23 mouse cellular contexts compared by ENCODE assay signal in the genomic region with DNA sequence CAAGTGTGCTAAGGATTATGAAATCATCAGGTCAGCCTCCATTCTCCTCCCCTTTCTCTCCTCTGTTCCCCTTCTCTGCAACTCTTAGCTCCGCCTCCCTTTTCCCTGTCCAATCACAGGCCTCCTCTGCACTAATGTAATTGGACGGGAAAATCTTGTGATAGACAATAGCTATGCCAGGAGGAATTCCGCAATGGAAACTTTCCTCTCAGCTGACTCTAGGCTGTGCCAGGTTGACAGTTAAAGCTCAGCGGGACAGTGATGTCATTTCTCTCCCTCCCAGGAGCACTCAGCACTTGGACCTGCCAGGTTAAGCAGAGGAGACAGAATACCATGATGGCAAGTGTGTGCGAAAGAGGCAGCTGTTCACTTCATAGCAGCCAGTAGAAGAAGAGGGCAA.
A peak's percentile ranks its signal among the peaks of the same experiment; 100 is the strongest.
DNase-seq lines count a peak whose midpoint lies in the region; ATAC-seq and TF ChIP-seq lines count a peak whose summit lies in the region.
"Had no signal": no experiment of that assay in that cellular context is flagged by ENCODE, and none has a peak within 500 bp of the region (broad histone marks: within the 10 kb centered on the region; RNA-seq: fewer than 3 reads in every experiment).

No protein-coding gene starts in this region.

- no peak overlapping the region for H3K4me2 ChIP-seq in forebrain, embryonic 13.5 days
- H3K4me2 ChIP-seq in heart, embryonic 16.5 days (ENCODE audit: low read depth, low read length), result no peak overlapping the region
- no peak overlapping the region for H3K4me2 ChIP-seq in hindbrain, embryonic 14.5 days (replicated peaks)
- H3K4me2 ChIP-seq: hindbrain, embryonic 15.5 days; intestine, embryonic 15.5 days; midbrain, embryonic 12.5 days; neural tube, embryonic 13.5 days had no signal

- TF ChIP-seq CTCF in brain, embryonic 14.5 days (IDR thresholded peaks at IDR 0.05; ENCODE audit: borderline replicate concordance, extremely low read depth, insufficient read depth, insufficient read length), result no peak

- H3K4me1 ChIP-seq in forebrain, embryonic 13.5 days, result no peaks in the 10 kb centered on the region
- H3K4me1 ChIP-seq in forebrain, embryonic 10.5 days, result peaks cover 4% of the 10 kb centered on the region; the same call in 1 of the 2 replicates
- H3K4me1 ChIP-seq in heart, embryonic 16.5 days (ENCODE audit: control insufficient read depth, insufficient read depth, low read length), result no peaks in the 10 kb centered on the region
- no peaks in the 10 kb centered on the region for H3K4me1 ChIP-seq in hindbrain, embryonic 14.5 days (replicated peaks; ENCODE audit: control insufficient read depth, insufficient read depth, low read length)
- H3K4me1 ChIP-seq: hindbrain, embryonic 15.5 days; intestine, embryonic 15.5 days; midbrain, embryonic 12.5 days; neural tube, embryonic 13.5 days had no signal

- TF ChIP-seq POLR2A in brain, embryonic 14.5 days (IDR thresholded peaks at IDR 0.05; ENCODE audit: borderline replicate concordance, extremely low read depth, insufficient read depth, insufficient read length, poor library complexity, severe bottlenecking), result no peak

- H3K9ac ChIP-seq in forebrain, embryonic 13.5 days, result no peak overlapping the region
- H3K9ac ChIP-seq in heart, embryonic 16.5 days (ENCODE audit: low read length), result no peak overlapping the region
- H3K9ac ChIP-seq in hindbrain, embryonic 14.5 days, result no peak overlapping the region
- H3K9ac ChIP-seq: hindbrain, embryonic 15.5 days; intestine, embryonic 15.5 days; liver, postnatal 0 days; midbrain, embryonic 12.5 days; neural tube, embryonic 13.5 days had no signal

- WGBS in forebrain, embryonic 13.5 days, result 70% methylated on average over 5 of the region's 5 CpGs
- WGBS in forebrain, embryonic 10.5 days, result 77% methylated on average over 5 of the region's 5 CpGs
- WGBS in heart, embryonic 16.5 days, result 58% methylated on average over 5 of the region's 5 CpGs
- 76% methylated on average over 5 of the region's 5 CpGs for WGBS in hindbrain, embryonic 14.5 days

- no peaks in the 10 kb centered on the region for H3K27me3 ChIP-seq in forebrain, embryonic 13.5 days
- H3K27me3 ChIP-seq in forebrain, embryonic 10.5 days (ENCODE audit: poor library complexity, severe bottlenecking), result no peaks in the 10 kb centered on the region
- H3K27me3 ChIP-seq in heart, embryonic 16.5 days (ENCODE audit: control insufficient read depth, insufficient read depth, low read length), result no peaks in the 10 kb centered on the region
- no peaks in the 10 kb centered on the region for H3K27me3 ChIP-seq in hindbrain, embryonic 14.5 days (ENCODE audit: control insufficient read depth, insufficient read depth, low read length)
- H3K27me3 ChIP-seq: hindbrain, embryonic 15.5 days; intestine, embryonic 15.5 days; midbrain, embryonic 12.5 days; neural tube, embryonic 13.5 days had no signal

- ATAC-seq in forebrain, embryonic 13.5 days, result 0 out of 2 replicates have a peak, but pooled peaks have one; percentile 8
- peak; percentile 67 for ATAC-seq in heart, embryonic 16.5 days (replicated peaks; ENCODE audit: extremely low read depth, insufficient read depth, low FRiP score)
- ATAC-seq in hindbrain, embryonic 14.5 days (ENCODE audit: low FRiP score), result no peak
- ATAC-seq: intestine, embryonic 15.5 days; liver, postnatal 0 days had no signal

- H3K9me3 ChIP-seq in forebrain, embryonic 13.5 days (replicated peaks), result no peaks in the 10 kb centered on the region
- peaks cover 7% of the 10 kb centered on the region; the same call in 1 of the 2 replicates for H3K9me3 ChIP-seq in forebrain, embryonic 10.5 days
- H3K9me3 ChIP-seq in heart, embryonic 16.5 days (replicated peaks; ENCODE audit: control insufficient read depth, low read length), result peaks cover 3% of the 10 kb centered on the region; the same call in 1 of the 2 replicates
- H3K9me3 ChIP-seq in hindbrain, embryonic 14.5 days (ENCODE audit: control insufficient read depth, low read length), result peaks cover 6% of the 10 kb centered on the region; the same call in 1 of the 2 replicates
- H3K9me3 ChIP-seq: hindbrain, embryonic 15.5 days; intestine, embryonic 15.5 days; midbrain, embryonic 12.5 days had no signal

- H3K27ac ChIP-seq in forebrain, embryonic 13.5 days, result no peak overlapping the region
- H3K27ac ChIP-seq in forebrain, embryonic 10.5 days, result no peak overlapping the region
- 0 out of 2 replicates have a peak overlapping the region, but pooled peaks have one; percentile 4 for H3K27ac ChIP-seq in heart, embryonic 16.5 days (ENCODE audit: low read length)
- no peak overlapping the region for H3K27ac ChIP-seq in hindbrain, embryonic 14.5 days
- H3K27ac ChIP-seq: hindbrain, embryonic 15.5 days; intestine, embryonic 15.5 days; left cerebral cortex, adult 2 months; midbrain, embryonic 12.5 days; neural tube, embryonic 13.5 days had no signal

- no peak for DNase-seq in forebrain, embryonic 10.5 days (ENCODE audit: extremely low spot score, low spot score)
- DNase-seq in heart, adult 18-20 months, result no peak
- peak; percentile 61 for DNase-seq in retina, postnatal 1 day
- no peak for DNase-seq in retina, embryonic 14.5 days (ENCODE audit: low spot score)
- peak; percentile 22 for DNase-seq in brain, embryonic 14.5 days (ENCODE audit: low read depth)
- DNase-seq in hindbrain, embryonic 14.5 days (ENCODE audit: low spot score), result no peak
- DNase-seq: cerebellum, adult 11-12 months; gastrocnemius, postnatal 10 days; kidney, postnatal 36 days; left cerebral cortex, postnatal 4 days; liver; liver, postnatal 0 days; right cerebral cortex, postnatal 14 days; spleen, adult 18-20 months; thymus, adult 18-20 months; thymus, postnatal 4 days had no signal

- H3K4me3 ChIP-seq in forebrain, embryonic 13.5 days, result no peak overlapping the region
- no peak overlapping the region for H3K4me3 ChIP-seq in forebrain, embryonic 10.5 days
- no peak overlapping the region for H3K4me3 ChIP-seq in heart, embryonic 16.5 days (ENCODE audit: low read length)
- H3K4me3 ChIP-seq in hindbrain, embryonic 14.5 days (replicated peaks; ENCODE audit: low read length), result no peak overlapping the region
- H3K4me3 ChIP-seq: hindbrain, embryonic 15.5 days; intestine, embryonic 15.5 days; left cerebral cortex, adult 2 months; midbrain, embryonic 12.5 days; neural tube, embryonic 13.5 days had no signal

- H3K36me3 ChIP-seq in forebrain, embryonic 13.5 days (ENCODE audit: poor library complexity, severe bottlenecking), result 0 out of 2 replicates have a peak, but pooled peaks cover 3% of the 10 kb centered on the region
- no peaks in the 10 kb centered on the region for H3K36me3 ChIP-seq in forebrain, embryonic 10.5 days (replicated peaks)
- H3K36me3 ChIP-seq in heart, embryonic 16.5 days (ENCODE audit: control insufficient read depth, insufficient read depth), result 0 out of 2 replicates have a peak, but pooled peaks cover 4% of the 10 kb centered on the region
- H3K36me3 ChIP-seq in hindbrain, embryonic 14.5 days (replicated peaks; ENCODE audit: control insufficient read depth, insufficient read depth), result no peaks in the 10 kb centered on the region
- H3K36me3 ChIP-seq: hindbrain, embryonic 15.5 days; intestine, embryonic 15.5 days; midbrain, embryonic 12.5 days; neural tube, embryonic 13.5 days had no signal

Comparison
In these comparisons a context has a peak if more than half of its experiments do, and no peak if none do; other contexts are left out.
1. DNase-seq: peak in retina, postnatal 1 day (single experiment) and brain, embryonic 14.5 days (single experiment); none in forebrain, embryonic 10.5 days (single experiment), heart, adult 18-20 months (0 of 2), retina, embryonic 14.5 days (single experiment) and hindbrain, embryonic 14.5 days (single experiment).